Mouse (Mus musculus): ENCODE data around the gene Trappc2l.

GRCm38 (mm10) chr8:122663670-122664069 is 52.2 kb downstream of the Trappc2l start:
- TF ChIP-seq CTCF (IDR thresholded peaks at IDR 0.05; ENCODE audit: low read depth, low read length) (no peak), POLR2A (IDR thresholded peaks at IDR 0.05; ENCODE audit: borderline replicate concordance, low read depth, low read length) (no peak)
